Mouse (Mus musculus) kidney, adult 2 months (tissue): ENCODE data around the gene Pgpep1l. TPM values are rescaled to one million over a fixed set of nuclear protein-coding genes. Genes with fewer than 3 reads are reported as not detected.
"Not testable (repeated sequence)": the region's sequence is repeated elsewhere in the genome, so short reads cannot be mapped to it uniquely, and the experiment has no call there.

Experiments used
- DNase-seq: peaks from one replicate; pipeline ENCODE4 v3.0.0; 2021
- H3K27ac ChIP-seq: fragments of 200-500 bp; 2 replicates; pipeline ENCODE4 v1.5.1; 2012; ENCODE audit warnings: low read depth, low read length, control low read depth, inconsistent platforms; ENCODE audit not compliant: insufficient read depth
- H3K27me3 ChIP-seq: fragments of 200-500 bp; replicated peaks from 2 replicates; pipeline ENCODE4 v1.6.1; 2012; ENCODE audit warnings: mild to moderate bottlenecking, moderate library complexity, low read length, inconsistent platforms; ENCODE audit not compliant: control insufficient read depth, insufficient read depth
- H3K36me3 ChIP-seq: fragments of 200-500 bp; 2 replicates; pipeline ENCODE4 v1.6.1; 2012; ENCODE audit warnings: mild to moderate bottlenecking, moderate library complexity, low read length, inconsistent platforms; ENCODE audit not compliant: control insufficient read depth, insufficient read depth
- H3K4me1 ChIP-seq: fragments of 200-500 bp; 2 replicates; pipeline ENCODE4 v1.6.1; 2011; ENCODE audit warnings: low read length; ENCODE audit not compliant: control insufficient read depth, insufficient read depth
- H3K4me3 ChIP-seq: fragments of 200-500 bp; 2 replicates; pipeline ENCODE4 v1.5.1; 2011; ENCODE audit warnings: mild to moderate bottlenecking, low read depth, low read length, control low read depth; ENCODE audit not compliant: insufficient read depth
- CTCF ChIP-seq: fragments of 200-500 bp; conservative IDR thresholded peaks from 2 replicates; pipeline ENCODE4 v1.5.1; 2011; ENCODE audit warnings: low read depth, mild to moderate bottlenecking, control low read depth, low read length, moderate library complexity, mixed read lengths; ENCODE audit not compliant: insufficient read depth, insufficient read length
- POLR2A ChIP-seq: fragments of 200-500 bp; IDR thresholded peaks from one replicate; pipeline ENCODE4 v1.6.1; 2011; ENCODE audit warnings: low read depth, low read length, control low read depth
- WGBS: fragments of 180-500 bp; shearing (Covaris S2); methylation state at CpG from one replicate; pipeline ENCODE4 v1.1.7; 2018; 5-methylcytosine and 5-hydroxymethylcytosine counted together
- polyA plus RNA-seq: library from polyadenylated mRNA; depleted of rRNA; stranded (reverse); fragments of >200 nt; gene quantifications from 2 replicates; pipeline ENCODE4 v1.2.3, GENCODE M21; 2012

The Pgpep1l gene
- polyA plus RNA-seq, 1 experiment, result 1.1 TPM

DNA sequence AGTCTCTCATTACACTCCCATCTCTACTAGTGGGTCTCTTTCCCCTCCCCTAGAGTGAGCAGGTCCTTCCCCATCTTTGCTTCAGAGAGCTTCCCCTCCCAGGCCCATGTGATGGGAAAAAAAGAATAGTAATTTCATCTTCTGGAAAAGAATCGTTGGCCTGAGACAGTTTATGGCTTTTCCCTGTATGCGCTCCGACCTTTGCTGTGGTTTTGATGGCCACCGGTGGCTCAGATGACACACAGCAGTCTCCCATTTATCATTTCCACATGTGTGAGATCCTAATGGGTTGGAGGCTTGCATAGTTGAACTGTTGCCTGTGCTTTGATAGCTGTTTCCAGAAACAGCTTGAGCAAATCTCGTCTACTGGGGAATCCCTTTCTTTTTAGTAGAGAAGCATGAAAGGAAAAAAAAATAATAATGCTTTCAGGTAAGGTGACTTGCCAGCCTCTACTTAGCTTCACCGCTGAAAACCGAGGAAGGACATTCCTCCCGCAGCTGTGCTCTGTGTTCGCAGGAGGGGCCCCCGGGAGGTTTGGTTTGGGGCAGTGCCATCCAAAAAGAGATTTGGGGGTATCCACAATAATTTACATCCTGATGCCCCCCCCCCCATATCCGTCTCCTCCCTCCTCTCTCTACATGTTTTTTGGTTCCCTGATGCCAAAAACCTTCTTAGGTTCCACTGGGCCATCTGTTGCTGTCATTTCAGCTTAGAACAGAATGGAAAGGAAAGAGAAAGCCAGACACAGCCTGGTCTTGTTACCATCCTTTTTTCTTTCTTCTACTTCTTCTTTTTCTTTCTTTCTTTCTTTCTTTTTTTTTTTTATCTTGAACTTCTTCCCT is 13.2 kb upstream of the Pgpep1l start:
- Histone ChIP-seq H3K27me3 (no peaks in the 10 kb centered on the region), H3K4me1 (peaks cover 16% of the 10 kb centered on the region; the same call in 1 of the 2 replicates), H3K4me3 (no peak overlapping the region), H3K27ac (0 out of 2 replicates have a peak overlapping the region, but pooled peaks have one; percentile 19), H3K36me3 (no peaks in the 10 kb centered on the region)
- DNase-seq, result no peak
- TF ChIP-seq POLR2A, result no peak
- no peak for TF ChIP-seq CTCF
- WGBS, result 65% methylated on average over 11 of the region's 11 CpGs

DNA sequence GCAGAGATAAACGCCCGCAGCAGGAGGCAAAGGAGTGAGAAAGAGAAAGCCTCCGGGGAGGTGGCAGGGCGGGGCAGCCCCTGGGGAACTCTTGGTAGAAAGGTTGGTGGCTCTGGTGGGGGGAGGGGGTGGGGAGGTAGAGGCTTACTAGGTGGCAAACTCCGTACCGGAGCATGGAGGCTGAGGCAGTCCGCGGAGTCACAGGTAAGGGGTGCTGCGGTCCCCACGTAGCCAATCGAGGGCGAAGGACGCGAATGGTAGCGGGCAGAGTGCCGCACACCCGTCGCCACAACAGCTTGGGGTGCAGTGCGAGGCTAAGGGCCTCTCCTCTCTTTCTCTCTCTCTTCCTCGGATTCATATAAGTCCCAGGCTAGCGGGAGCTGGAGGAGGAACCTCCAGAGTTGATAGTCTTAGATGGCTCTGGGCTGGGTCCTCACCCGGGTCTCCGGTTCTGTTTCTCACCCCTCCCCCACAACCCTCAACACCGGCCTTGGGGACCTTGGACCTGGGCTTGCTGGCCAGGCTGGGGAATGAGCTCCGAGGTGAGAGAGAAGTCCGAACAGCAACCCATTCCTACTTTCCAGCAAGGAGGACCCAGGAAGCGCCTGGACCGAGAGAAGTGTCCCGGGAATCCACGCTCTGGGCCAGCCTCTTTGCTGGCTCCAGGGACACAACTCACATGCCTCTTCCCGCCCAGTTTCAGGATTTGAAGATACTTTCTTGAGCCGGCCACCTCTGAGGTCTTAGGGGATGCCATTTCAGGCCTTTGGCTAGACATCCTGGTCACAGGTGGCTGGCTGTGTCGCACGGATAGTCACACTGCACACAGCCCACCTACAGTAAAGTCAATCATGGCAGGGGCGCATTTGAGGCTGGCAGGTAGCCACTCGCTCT is 12.1 kb upstream of the Pgpep1l start:
- no peaks in the 10 kb centered on the region for H3K36me3 ChIP-seq
- peaks cover 12% of the 10 kb centered on the region; the same call in 1 of the 2 replicates for H3K4me1 ChIP-seq
- peak overlapping the region; percentile 85 for H3K4me3 ChIP-seq
- peak; percentile 77 for DNase-seq
- no peaks in the 10 kb centered on the region for H3K27me3 ChIP-seq
- no peak for TF ChIP-seq POLR2A
- peak overlapping the region; percentile 95 for H3K27ac ChIP-seq
- 18% methylated on average over 36 of the region's 36 CpGs for WGBS

DNA sequence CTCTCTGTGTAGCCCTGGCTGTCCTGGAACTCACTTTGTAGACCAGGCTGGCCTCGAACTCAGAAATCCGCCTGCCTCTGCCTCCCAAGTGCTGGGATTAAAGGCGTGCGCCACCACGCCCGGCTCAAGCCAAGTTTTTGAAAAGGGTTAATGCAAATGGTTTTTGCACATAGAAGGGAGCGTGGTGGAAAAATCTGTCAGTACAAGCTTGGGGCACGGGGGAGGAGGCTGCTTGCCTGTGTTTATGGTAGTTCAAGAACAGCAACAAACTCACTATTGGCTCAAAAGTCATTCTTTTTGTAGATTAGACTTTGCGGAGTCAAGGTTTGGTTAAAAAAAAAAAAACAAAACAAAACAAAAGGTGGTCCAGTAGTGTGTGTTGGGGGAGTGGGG is 11.4 kb upstream of the Pgpep1l start:
- WGBS, result 72% methylated on average over 9 of the region's 9 CpGs
- not testable (repeated sequence) for DNase-seq, H3K27me3 ChIP-seq, H3K36me3 ChIP-seq
- Histone ChIP-seq H3K4me3 (peak overlapping the region; percentile 85), H3K4me1 (peaks cover 10% of the 10 kb centered on the region; the same call in 1 of the 2 replicates), H3K27ac (peak overlapping the region; percentile 53)

DNA sequence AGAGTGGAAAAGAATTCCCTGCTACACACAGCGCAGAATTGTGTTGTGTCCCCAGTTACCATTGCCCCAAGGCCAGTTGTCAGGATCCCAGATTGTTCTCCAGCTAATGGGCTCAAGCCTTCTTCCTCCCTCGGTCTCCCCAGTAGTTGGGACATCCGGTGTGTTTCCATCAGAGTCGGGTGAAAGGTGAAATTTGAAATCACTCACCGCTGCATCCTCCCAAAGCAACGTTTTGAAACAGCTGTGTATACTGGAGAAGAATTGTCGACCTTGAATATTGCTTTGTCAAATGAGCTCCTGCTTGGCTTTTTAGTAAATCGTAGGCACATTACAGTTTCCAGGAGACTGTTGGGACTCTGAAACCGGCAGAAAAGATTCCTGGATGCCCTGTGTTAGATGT is 10.9 kb upstream of the Pgpep1l start:
- no peak overlapping the region for H3K4me3 ChIP-seq
- H3K27ac ChIP-seq, result no peak overlapping the region
- no peak for TF ChIP-seq POLR2A
- no peak for TF ChIP-seq CTCF
- 62% methylated on average over 9 of the region's 9 CpGs for WGBS
- H3K36me3 ChIP-seq, result no peaks in the 10 kb centered on the region
- H3K27me3 ChIP-seq, result no peaks in the 10 kb centered on the region
- peaks cover 10% of the 10 kb centered on the region; the same call in 1 of the 2 replicates for H3K4me1 ChIP-seq
- no peak for DNase-seq

DNA sequence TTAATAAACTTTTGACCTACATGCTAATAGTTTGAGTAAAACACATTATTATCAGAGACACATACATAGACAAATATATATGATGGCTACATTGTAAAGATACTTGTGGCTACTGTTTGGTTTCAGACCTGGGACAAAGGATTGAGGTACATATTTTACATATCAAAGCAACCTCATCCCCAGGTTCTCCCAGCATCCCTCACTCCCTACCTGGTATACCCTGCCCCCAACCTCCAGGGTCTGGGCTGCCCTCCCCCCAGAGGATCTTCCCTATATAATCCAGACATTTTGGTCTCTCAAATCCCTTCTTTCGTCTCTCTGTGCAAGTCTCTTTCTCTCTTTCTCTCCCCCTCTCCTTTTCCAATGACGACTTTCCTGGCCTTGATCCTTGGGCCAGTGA is 10.2 kb upstream of the Pgpep1l start:
- no peak overlapping the region for H3K27ac ChIP-seq
- TF ChIP-seq POLR2A (no peak), CTCF (no peak)
- H3K27me3 ChIP-seq, result no peaks in the 10 kb centered on the region
- 88% methylated on average over 2 of the region's 2 CpGs for WGBS
- no peak overlapping the region for H3K4me3 ChIP-seq
- peaks cover 10% of the 10 kb centered on the region; the same call in 1 of the 2 replicates for H3K4me1 ChIP-seq
- no peaks in the 10 kb centered on the region for H3K36me3 ChIP-seq
- no peak for DNase-seq

DNA sequence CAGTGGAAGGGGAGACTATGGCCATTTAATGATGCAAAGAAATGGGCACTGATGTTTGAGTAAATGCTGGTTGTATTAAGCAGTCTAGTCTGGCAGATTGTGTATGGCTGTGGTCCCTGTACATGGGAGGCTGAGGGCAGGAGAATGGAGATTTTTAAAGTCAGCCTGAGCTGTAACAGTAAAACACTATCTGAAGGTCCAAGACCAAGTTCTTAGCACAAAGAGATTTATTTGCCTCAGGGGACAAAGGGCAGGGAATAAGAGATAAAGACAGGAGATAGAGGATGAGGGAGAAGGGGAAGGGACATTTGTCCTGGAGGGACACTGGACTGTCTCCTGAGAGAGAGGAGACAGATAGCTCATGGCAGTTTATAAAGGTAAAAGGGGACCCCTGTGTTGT is 9.5 kb upstream of the Pgpep1l start, which contains the start of gene Fam169b:
Gene Fam169b (plus strand): TSS at position 325 of the 400 bp plus-strand sequence.
- Histone ChIP-seq H3K4me3 (no peak within 1 kb of the TSS), H3K27ac (peak within 1 kb of the TSS; percentile 73), H3K4me1 (peaks cover 10% of the 10 kb centered on the region; the same call in 1 of the 2 replicates), H3K36me3 (no peaks in the 10 kb centered on the region), H3K27me3 (no peaks in the 10 kb centered on the region)
- DNase-seq, result peak; percentile 22
- no peak for TF ChIP-seq CTCF
- no peak for TF ChIP-seq POLR2A

DNA sequence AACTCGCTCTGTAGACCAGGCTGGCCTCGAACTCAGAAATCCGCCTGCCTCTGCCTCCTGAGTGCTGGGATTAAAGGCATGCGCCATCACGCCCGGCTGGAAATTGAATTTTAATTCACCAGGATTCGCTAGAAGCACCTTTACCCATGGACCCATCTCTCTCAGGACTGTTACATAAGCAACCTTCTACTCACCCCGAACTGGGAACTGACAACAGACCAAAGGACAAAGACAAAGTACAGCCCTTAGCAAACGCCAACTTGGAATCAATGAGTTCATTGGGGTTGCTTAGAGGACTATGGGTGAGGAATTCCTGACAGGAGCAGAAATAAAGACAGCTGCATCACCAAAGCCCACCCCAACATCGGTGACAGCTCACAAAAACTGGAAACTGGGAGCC is 8.6 kb upstream of the Pgpep1l start:
- peak; percentile 91 for DNase-seq
- H3K27ac ChIP-seq, result peak overlapping the region; percentile 73
- 72% methylated on average over 10 of the region's 10 CpGs for WGBS

More for the DNA sequence above, 8.6 kb upstream of the Pgpep1l start:
- no peaks in the 10 kb centered on the region for H3K36me3 ChIP-seq
- no peak for TF ChIP-seq CTCF
- no peak for TF ChIP-seq POLR2A
- no peaks in the 10 kb centered on the region for H3K27me3 ChIP-seq
- peaks cover 6% of the 10 kb centered on the region; the same call in 1 of the 2 replicates for H3K4me1 ChIP-seq
- no peak overlapping the region for H3K4me3 ChIP-seq
